Mouse (Mus musculus) lung, adult 18-20 months (tissue): Measurements from ENCODE around the gene Vmn2r124.
"Not testable (repeated sequence)": the region's sequence is repeated elsewhere in the genome, so short reads cannot be mapped to it uniquely, and the experiment has no call there.

Experiments used
- DNase-seq, 2 experiments: peaks; one replicate each; pipeline ENCODE4 v3.0.0; 2022; ENCODE audit warnings: mixed read lengths in 2 of 2

Gene Vmn2r124

GRCm38 (mm10) chr17:18049124-18049523 is at the start of gene Vmn2r124:
Gene Vmn2r124 (plus strand): TSS chr17:18049424.
- DNase-seq, result no peak

DNA sequence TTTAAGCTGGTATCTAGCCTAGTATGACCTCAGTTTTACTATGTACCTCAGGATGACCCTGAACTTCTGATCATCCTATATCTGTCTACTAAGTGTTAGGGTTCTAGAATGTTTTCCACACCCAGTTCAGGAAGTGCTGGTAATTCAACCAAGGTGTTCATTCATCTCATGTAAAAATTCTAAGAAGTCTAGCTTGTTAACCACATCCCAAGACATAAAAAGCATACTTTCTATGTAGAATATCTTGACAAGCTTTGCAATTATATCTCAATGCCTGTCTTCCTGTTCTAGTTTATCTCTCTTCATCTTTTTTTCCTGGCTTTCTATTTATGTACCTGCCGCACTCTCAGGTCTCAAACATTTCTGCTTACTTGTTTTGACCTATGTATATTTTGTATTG is 44.5 kb upstream of the Vmn2r124 start:
- DNase-seq, result no peak

GRCm38 (mm10) chr17:18021433-18021832 is 27.8 kb upstream of the Vmn2r124 start, which contains the start of gene Fpr-rs4:
Gene Fpr-rs4 (plus strand): TSS chr17:18021733.
- no peak for DNase-seq

- DNase-seq, result not testable (repeated sequence)
Measured at GRCm38 (mm10) chr17:18084716-18085115, 35.5 kb downstream of the Vmn2r124 start, which contains the start of gene Vmn2r91. Gene Vmn2r91 (plus strand): TSS chr17:18085016.

GRCm38 (mm10) chr17:18095626-18096025 is 46.4 kb downstream of the Vmn2r124 start:
- not testable (repeated sequence) for DNase-seq

- not testable (repeated sequence) for DNase-seq
Measured at GRCm38 (mm10) chr17:18102265-18102664, 53.0 kb downstream of the Vmn2r124 start.
